Mouse (Mus musculus) hindbrain, embryonic 16.5 days (tissue): ENCODE data around the gene Prdx1. TPM values are rescaled to one million over a fixed set of nuclear protein-coding genes. Genes with fewer than 3 reads are reported as not detected.
"Not testable (repeated sequence)": the region's sequence is repeated elsewhere in the genome, so short reads cannot be mapped to it uniquely, and the experiment has no call there.

Experiments used
- ATAC-seq: fragments of 200-750 bp; cut with Nextera tagmentation; 2 replicates; pipeline ENCODE4 v1.8.0; 2017; ENCODE audit warnings: moderate TSS enrichment, moderate library complexity
- H3K27ac ChIP-seq: fragments of 300-500 bp; sonication (generic); 2 replicates; pipeline ENCODE4 v1.5.1; 2014; ENCODE audit warnings: low read depth, mild to moderate bottlenecking, control low read depth, low read length, moderate library complexity
- H3K27me3 ChIP-seq: fragments of 300-500 bp; sonication (generic); replicated peaks from 2 replicates; pipeline ENCODE4 v1.6.1; 2014; ENCODE audit warnings: low read length; ENCODE audit not compliant: control insufficient read depth, insufficient read depth
- H3K36me3 ChIP-seq: fragments of 300-500 bp; sonication (generic); 2 replicates; pipeline ENCODE4 v1.6.1; 2014; ENCODE audit warnings: mild to moderate bottlenecking, low read length, moderate library complexity, mixed read lengths; ENCODE audit not compliant: control insufficient read depth, insufficient read depth
- H3K4me1 ChIP-seq: fragments of 300-500 bp; sonication (generic); 2 replicates; pipeline ENCODE4 v1.6.1; 2014; ENCODE audit warnings: low read depth, low read length; ENCODE audit not compliant: control insufficient read depth, insufficient read depth
- H3K4me2 ChIP-seq: fragments of 300-500 bp; sonication (generic); 2 replicates; pipeline ENCODE4 v1.6.1; 2014; ENCODE audit warnings: mild to moderate bottlenecking, low read length, control low read depth, moderate library complexity
- H3K4me3 ChIP-seq: fragments of 300-500 bp; sonication (generic); 2 replicates; pipeline ENCODE4 v1.5.1; 2014; ENCODE audit warnings: mild to moderate bottlenecking, low read length, control low read depth, moderate library complexity
- H3K9ac ChIP-seq: fragments of 300-500 bp; sonication (generic); 2 replicates; pipeline ENCODE4 v1.6.1; 2014; ENCODE audit warnings: low read depth, mild to moderate bottlenecking, control low read depth, low read length, moderate library complexity
- H3K9me3 ChIP-seq: fragments of 300-500 bp; sonication (generic); 2 replicates; pipeline ENCODE4 v1.6.1; 2014; ENCODE audit warnings: mild to moderate bottlenecking, low read length, moderate library complexity; ENCODE audit not compliant: control insufficient read depth
- WGBS: fragments of 180-500 bp; shearing (Covaris S2); extraction: QIAGEN DNeasy Blood & Tissue Kit; methylation state at CpG from one replicate; pipeline ENCODE4 v1.1.7; 2014; 5-methylcytosine and 5-hydroxymethylcytosine counted together
- polyA plus RNA-seq: library from polyadenylated mRNA; unstranded; fragments of >200 nt; fragmentation: Nextera tagmentation; extraction: Ambion mirVana; gene quantifications from 2 replicates; pipeline ENCODE4 v1.2.1, GENCODE M21; 2015

Gene Prdx1
- polyA plus RNA-seq, 1 experiment from 2014 or later: 468 TPM

- Histone ChIP-seq H3K9me3 (no peaks in the 10 kb centered on the region), H3K4me3 (no peak overlapping the region), H3K27ac (no peak overlapping the region), H3K4me2 (no peak overlapping the region), H3K36me3 (no peaks in the 10 kb centered on the region), H3K9ac (no peak overlapping the region), H3K27me3 (no peaks in the 10 kb centered on the region; the same call in 1 of the 2 replicates), H3K4me1 (peaks cover 16% of the 10 kb centered on the region)
- 91% methylated on average over 6 of the region's 6 CpGs for WGBS
- ATAC-seq: no peak
Measured at GRCm38 (mm10) chr4:116653228-116653627, 32.1 kb upstream of the Prdx1 start.

DNA sequence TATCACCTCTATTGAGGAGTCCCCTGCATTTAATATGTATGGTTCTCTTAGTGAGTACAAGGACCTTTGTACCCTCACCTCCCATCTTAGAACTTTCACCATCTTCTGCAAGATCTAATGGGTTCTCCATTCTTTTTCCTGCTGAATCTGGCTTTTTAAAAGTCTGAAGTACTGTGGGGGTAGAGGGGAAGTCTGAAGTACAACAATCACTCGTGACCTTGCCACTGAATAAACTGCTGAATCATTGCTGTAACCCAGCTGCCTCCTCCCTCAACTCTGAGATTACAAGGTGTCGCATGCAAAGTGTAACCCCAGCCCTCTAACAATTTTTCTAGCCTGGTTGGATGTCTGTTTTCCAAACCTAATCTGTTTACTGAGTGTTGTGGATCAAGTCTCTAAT, 30.2 kb upstream of the Prdx1 start:
- Histone ChIP-seq H3K4me3 (no peak overlapping the region), H3K36me3 (no peaks in the 10 kb centered on the region), H3K4me1 (peaks cover 3% of the 10 kb centered on the region), H3K9me3 (no peaks in the 10 kb centered on the region), H3K27me3 (no peaks in the 10 kb centered on the region; the same call in 1 of the 2 replicates), H3K4me2 (no peak overlapping the region), H3K27ac (no peak overlapping the region), H3K9ac (no peak overlapping the region)
- WGBS: 72% methylated on average over 2 of the region's 2 CpGs
- ATAC-seq: no peak

GRCm38 (mm10) chr4:116655658-116656057, 29.7 kb upstream of the Prdx1 start:
- WGBS: 78% methylated on average over 3 of the region's 3 CpGs
- H3K27ac ChIP-seq: no peak overlapping the region
- H3K9me3 ChIP-seq: no peaks in the 10 kb centered on the region
- H3K9ac ChIP-seq: no peak overlapping the region
- H3K36me3 ChIP-seq: no peaks in the 10 kb centered on the region
- no peak for ATAC-seq
- H3K4me3 ChIP-seq: no peak overlapping the region
- H3K4me1 ChIP-seq: no peaks in the 10 kb centered on the region; the same call in none of the 2 replicates
- no peak overlapping the region for H3K4me2 ChIP-seq
- no peaks in the 10 kb centered on the region; the same call in 1 of the 2 replicates for H3K27me3 ChIP-seq

DNA sequence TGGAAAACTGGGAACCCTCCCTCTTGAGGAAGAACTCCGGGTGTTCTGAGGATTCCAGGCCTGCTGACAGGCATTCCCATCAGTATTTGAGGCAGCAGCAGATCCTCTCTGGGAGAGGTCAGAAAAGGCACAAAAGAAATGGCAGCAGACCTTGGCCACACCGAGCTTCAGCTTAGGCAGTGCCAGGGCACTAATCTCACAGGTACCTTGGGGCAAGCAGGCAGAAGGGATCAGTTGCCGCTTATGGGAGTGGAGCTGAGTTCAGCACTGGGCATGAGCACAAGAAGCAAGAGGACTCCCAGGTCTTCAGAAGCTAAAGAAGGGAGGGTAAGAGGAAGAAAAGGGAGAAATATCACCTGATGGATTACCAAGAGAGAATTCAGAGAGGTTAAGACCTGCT, 27.4 kb upstream of the Prdx1 start:
- WGBS: 53% methylated on average over 3 of the region's 3 CpGs
- Histone ChIP-seq H3K9ac (no peak overlapping the region), H3K36me3 (no peaks in the 10 kb centered on the region), H3K4me1 (no peaks in the 10 kb centered on the region), H3K9me3 (no peaks in the 10 kb centered on the region), H3K4me2 (no peak overlapping the region), H3K27ac (no peak overlapping the region), H3K4me3 (no peak overlapping the region), H3K27me3 (no peaks in the 10 kb centered on the region; the same call in 1 of the 2 replicates)
- ATAC-seq: no peak

GRCm38 (mm10) chr4:116659474-116659873, 25.9 kb upstream of the Prdx1 start:
- 46% methylated on average over 2 of the region's 2 CpGs for WGBS
- Histone ChIP-seq H3K4me1 (no peaks in the 10 kb centered on the region), H3K4me2 (no peak overlapping the region), H3K4me3 (no peak overlapping the region), H3K36me3 (no peaks in the 10 kb centered on the region), H3K9me3 (no peaks in the 10 kb centered on the region), H3K9ac (no peak overlapping the region), H3K27ac (no peak overlapping the region), H3K27me3 (no peaks in the 10 kb centered on the region; the same call in 1 of the 2 replicates)
- ATAC-seq: no peak

GRCm38 (mm10) chr4:116659916-116660315, 25.4 kb upstream of the Prdx1 start:
- H3K4me3 ChIP-seq, H3K36me3 ChIP-seq, H3K4me2 ChIP-seq, ATAC-seq, H3K27ac ChIP-seq, H3K9me3 ChIP-seq, H3K4me1 ChIP-seq, H3K9ac ChIP-seq, H3K27me3 ChIP-seq: not testable (repeated sequence)
- 92% methylated on average over 6 of the region's 6 CpGs for WGBS

DNA sequence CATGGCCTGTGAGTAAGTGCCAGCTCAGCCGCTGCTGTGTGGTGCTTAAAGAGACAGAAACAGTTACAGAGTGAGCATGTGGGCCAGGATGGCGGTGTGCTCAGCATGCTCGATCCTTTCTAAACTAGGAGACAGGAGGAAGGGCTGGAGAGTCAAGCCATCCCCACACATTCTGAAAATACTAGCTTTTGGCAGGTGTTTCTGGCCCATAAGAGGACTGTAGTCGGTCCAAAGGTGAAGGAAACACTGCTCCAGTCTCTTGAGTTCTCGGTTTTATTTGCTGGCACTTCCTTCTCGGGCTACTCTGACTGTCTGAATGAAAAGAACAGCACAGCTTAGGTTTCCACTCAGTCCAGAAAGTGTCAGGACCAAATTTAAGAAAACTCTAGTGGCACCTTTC, 24.5 kb upstream of the Prdx1 start:
- no peaks in the 10 kb centered on the region for H3K9me3 ChIP-seq
- no peak for ATAC-seq
- H3K27ac ChIP-seq: no peak overlapping the region
- no peak overlapping the region for H3K4me2 ChIP-seq
- H3K9ac ChIP-seq: no peak overlapping the region
- H3K4me1 ChIP-seq: no peaks in the 10 kb centered on the region
- H3K36me3 ChIP-seq: no peaks in the 10 kb centered on the region
- no peaks in the 10 kb centered on the region; the same call in 1 of the 2 replicates for H3K27me3 ChIP-seq
- no peak overlapping the region for H3K4me3 ChIP-seq
- WGBS: 77% methylated on average over 6 of the region's 6 CpGs

DNA sequence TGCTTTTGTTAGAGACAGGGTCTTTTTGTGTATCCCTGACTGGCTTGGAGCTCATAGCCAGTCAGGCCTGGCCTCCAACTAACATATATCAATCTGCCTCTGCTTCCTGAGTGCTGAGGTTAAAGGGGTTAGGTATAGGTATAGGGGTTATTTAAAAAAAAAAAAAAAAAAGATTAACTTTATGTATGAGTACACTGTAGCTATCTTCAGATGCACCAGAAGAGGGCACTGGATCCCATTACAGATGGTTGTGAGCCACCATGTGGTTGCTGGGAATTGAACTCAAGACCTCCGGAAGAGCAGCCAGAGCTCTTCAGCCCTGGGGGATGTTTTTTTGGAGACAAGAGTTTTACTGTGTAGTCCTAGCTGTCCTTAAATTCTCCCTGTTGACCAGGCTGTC, 23.3 kb upstream of the Prdx1 start:
- Histone ChIP-seq H3K4me3 (no peak overlapping the region), H3K9me3 (no peaks in the 10 kb centered on the region), H3K27me3 (no peaks in the 10 kb centered on the region), H3K4me1 (no peaks in the 10 kb centered on the region), H3K4me2 (no peak overlapping the region), H3K27ac (no peak overlapping the region), H3K36me3 (no peaks in the 10 kb centered on the region), H3K9ac (no peak overlapping the region)
- 92% methylated on average over 1 of the region's 1 CpGs for WGBS
- no peak for ATAC-seq

GRCm38 (mm10) chr4:116666625-116667024, 18.7 kb upstream of the Prdx1 start:
- no peak overlapping the region for H3K4me3 ChIP-seq
- H3K9me3 ChIP-seq: no peaks in the 10 kb centered on the region
- ATAC-seq: no peak
- H3K27me3 ChIP-seq: no peaks in the 10 kb centered on the region
- WGBS: 70% methylated on average over 4 of the region's 4 CpGs
- no peak overlapping the region for H3K27ac ChIP-seq
- H3K4me1 ChIP-seq: no peaks in the 10 kb centered on the region
- H3K36me3 ChIP-seq: no peaks in the 10 kb centered on the region
- no peak overlapping the region for H3K9ac ChIP-seq
- H3K4me2 ChIP-seq: no peak overlapping the region

DNA sequence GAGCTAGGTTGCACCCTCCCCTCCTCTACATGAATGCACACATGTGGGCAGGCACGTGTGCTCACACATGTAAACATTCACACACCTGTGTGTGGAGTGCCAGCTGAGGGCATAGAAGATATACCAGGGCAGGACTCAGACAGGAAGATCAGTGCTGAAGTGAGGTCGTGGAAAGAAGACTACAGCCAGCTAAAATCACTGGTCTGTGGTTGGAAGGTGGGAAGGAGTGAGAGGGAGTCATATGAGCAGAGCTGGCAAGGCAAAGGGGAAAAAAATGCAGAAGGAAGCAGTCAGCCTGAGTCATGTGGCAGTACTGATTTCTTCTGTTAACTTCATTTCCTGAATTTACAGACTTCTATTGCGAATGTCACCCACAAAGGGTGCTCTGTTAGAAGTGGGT, 17.2 kb upstream of the Prdx1 start:
- WGBS: 76% methylated on average over 3 of the region's 3 CpGs
- Histone ChIP-seq H3K27ac (no peak overlapping the region), H3K4me2 (no peak overlapping the region), H3K4me1 (no peaks in the 10 kb centered on the region), H3K27me3 (no peaks in the 10 kb centered on the region), H3K36me3 (no peaks in the 10 kb centered on the region), H3K4me3 (no peak overlapping the region), H3K9me3 (no peaks in the 10 kb centered on the region), H3K9ac (no peak overlapping the region)
- no peak for ATAC-seq
